Mouse (Mus musculus) heart, embryonic 15.5 days (tissue): ENCODE data around the gene Npas3. TPM values are rescaled to one million over a fixed set of nuclear protein-coding genes. Genes with fewer than 3 reads are reported as not detected.

Experiments used
- ATAC-seq: fragments of 200-750 bp; cut with Nextera tagmentation; replicated peaks from 2 replicates; pipeline ENCODE4 v1.8.0; 2017; ENCODE audit warnings: low read depth, moderate TSS enrichment; ENCODE audit not compliant: insufficient number of reproducible peaks, insufficient read depth, low FRiP score
- H3K27ac ChIP-seq: fragments of 300-500 bp; sonication (generic); 2 replicates; pipeline ENCODE4 v1.5.1; 2015; ENCODE audit warnings: mild to moderate bottlenecking, inconsistent platforms
- H3K27me3 ChIP-seq: fragments of 300-500 bp; sonication (generic); 2 replicates; pipeline ENCODE4 v1.6.1; 2015; ENCODE audit warnings: inconsistent platforms
- H3K36me3 ChIP-seq: fragments of 300-500 bp; sonication (generic); 2 replicates; pipeline ENCODE4 v1.6.1; 2015; ENCODE audit warnings: mild to moderate bottlenecking, inconsistent platforms
- H3K4me1 ChIP-seq: fragments of 300-500 bp; sonication (generic); replicated peaks from 2 replicates; pipeline ENCODE4 v1.6.1; 2015; ENCODE audit warnings: inconsistent platforms
- H3K4me2 ChIP-seq: fragments of 300-500 bp; sonication (generic); 2 replicates; pipeline ENCODE4 v1.6.1; 2015; ENCODE audit warnings: inconsistent platforms, mild to moderate bottlenecking, moderate library complexity
- H3K4me3 ChIP-seq: fragments of 300-500 bp; sonication (generic); 2 replicates; pipeline ENCODE4 v1.5.1; 2015; ENCODE audit warnings: mild to moderate bottlenecking, inconsistent platforms
- H3K9ac ChIP-seq: fragments of 300-500 bp; sonication (generic); 2 replicates; pipeline ENCODE4 v1.6.1; 2015; ENCODE audit warnings: mild to moderate bottlenecking, inconsistent platforms
- H3K9me3 ChIP-seq: fragments of 300-500 bp; sonication (generic); replicated peaks from 2 replicates; pipeline ENCODE4 v1.6.1; 2016; ENCODE audit warnings: inconsistent platforms
- WGBS: fragments of 180-500 bp; shearing (Covaris S2); methylation state at CpG from one replicate; pipeline ENCODE4 v1.1.7; 2015; ENCODE audit warnings: mixed read lengths; 5-methylcytosine and 5-hydroxymethylcytosine counted together
- polyA plus RNA-seq: library from polyadenylated mRNA; unstranded; fragments of >200 nt; fragmentation: Nextera tagmentation; extraction: Ambion mirVana; gene quantifications from 2 replicates; pipeline ENCODE4 v1.2.1, GENCODE M21; 2015

Gene Npas3
- polyA plus RNA-seq, 1 experiment from 2014 or later = 0.82 TPM

DNA sequence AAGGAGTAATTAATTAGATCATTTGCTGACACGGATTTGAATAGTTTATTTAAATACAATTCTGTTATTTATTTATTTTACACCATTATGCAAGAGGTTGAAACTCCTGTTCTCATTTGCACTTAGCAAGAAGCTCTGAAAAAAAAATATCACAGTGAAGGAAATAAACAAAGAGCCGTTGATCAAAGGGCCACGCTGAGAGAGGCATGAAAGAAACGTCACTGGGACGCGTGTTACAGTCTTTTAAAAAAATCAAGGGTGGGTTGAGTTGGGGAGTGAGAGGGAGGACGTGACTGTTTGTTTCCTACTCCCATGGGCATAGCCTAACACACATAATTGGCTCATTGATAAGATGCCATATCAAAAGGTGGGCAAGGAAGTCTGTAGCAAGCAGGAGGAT, 505.8 kb downstream of the Npas3 start:
- Histone ChIP-seq H3K4me1 (peaks cover 15% of the 10 kb centered on the region), H3K27ac (no peak overlapping the region), H3K4me2 (no peak overlapping the region), H3K4me3 (no peak overlapping the region), H3K9me3 (no peaks in the 10 kb centered on the region), H3K9ac (no peak overlapping the region), H3K27me3 (no peaks in the 10 kb centered on the region), H3K36me3 (no peaks in the 10 kb centered on the region)
- no peak for ATAC-seq
- 39% methylated on average over 7 of the region's 7 CpGs for WGBS

DNA sequence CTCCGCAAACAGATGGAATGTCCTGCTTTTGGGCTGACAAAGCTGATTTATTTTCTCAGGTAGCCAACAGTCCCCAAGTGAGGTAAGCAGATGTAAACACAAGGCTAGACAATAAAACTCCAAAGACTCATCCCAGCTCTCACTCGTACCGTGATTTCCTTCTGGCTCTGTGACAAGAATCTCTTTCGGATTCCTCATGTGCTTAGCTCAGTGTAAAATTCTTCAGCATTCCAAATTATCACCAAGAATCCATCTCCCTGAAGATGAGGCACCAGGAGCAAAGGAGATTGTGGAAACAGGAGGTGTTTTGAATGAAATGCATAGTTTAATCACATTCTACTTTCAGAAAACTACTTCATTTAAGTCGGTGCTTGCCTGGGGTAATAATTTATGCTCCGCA, 509.2 kb downstream of the Npas3 start:
- Histone ChIP-seq H3K27me3 (no peaks in the 10 kb centered on the region), H3K27ac (no peak overlapping the region), H3K9ac (no peak overlapping the region), H3K4me3 (no peak overlapping the region), H3K36me3 (no peaks in the 10 kb centered on the region), H3K4me2 (no peak overlapping the region), H3K9me3 (no peaks in the 10 kb centered on the region), H3K4me1 (peaks cover 9% of the 10 kb centered on the region)
- 63% methylated on average over 6 of the region's 6 CpGs for WGBS
- ATAC-seq = no peak

DNA sequence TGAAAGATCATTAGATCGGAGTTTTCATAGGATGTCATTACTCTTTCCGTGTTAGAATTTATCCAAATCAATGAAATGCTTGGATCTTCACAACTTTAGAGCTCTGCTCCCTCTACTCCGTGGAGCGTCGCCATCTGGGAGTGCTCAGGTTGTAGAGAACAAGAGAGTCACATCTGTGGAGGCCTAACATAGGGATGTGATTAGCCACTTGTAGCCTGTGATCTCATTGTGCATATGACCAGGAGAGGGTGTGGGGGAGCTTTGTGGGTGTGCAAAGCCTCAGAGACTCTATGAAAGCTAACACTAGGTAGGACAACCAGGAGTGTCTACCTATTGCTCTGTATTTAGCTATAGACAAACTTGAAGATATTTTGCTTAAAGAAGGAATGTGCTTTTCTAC, 509.9 kb downstream of the Npas3 start:
- no peaks in the 10 kb centered on the region for H3K27me3 ChIP-seq
- WGBS = 77% methylated on average over 5 of the region's 5 CpGs
- ATAC-seq = no peak

DNA sequence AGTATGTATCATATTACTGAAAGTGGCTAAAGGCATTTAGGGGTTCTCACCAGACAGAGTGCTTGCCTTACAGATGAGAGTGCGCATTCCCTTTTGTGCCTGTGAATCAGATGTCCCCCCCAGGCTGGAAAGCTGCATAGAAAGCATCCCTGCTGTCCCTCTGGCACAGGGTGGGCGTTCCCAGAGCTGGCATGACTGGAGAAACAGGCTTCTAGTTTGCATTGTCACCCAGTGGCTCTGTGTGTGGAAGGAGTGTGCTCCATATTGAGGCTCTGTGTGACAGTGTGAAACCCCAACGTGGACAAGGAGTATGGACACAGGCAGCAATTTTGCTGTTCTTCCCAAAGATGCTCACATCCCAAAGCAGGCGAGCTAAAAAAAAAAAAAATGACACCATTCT, 515.7 kb downstream of the Npas3 start:
- no peaks in the 10 kb centered on the region for H3K4me1 ChIP-seq
- no peak overlapping the region for H3K9ac ChIP-seq
- 65% methylated on average over 4 of the region's 4 CpGs for WGBS
- H3K36me3 ChIP-seq = no peaks in the 10 kb centered on the region
- H3K27me3 ChIP-seq = no peaks in the 10 kb centered on the region
- no peak overlapping the region for H3K27ac ChIP-seq
- no peak overlapping the region for H3K4me3 ChIP-seq
- H3K9me3 ChIP-seq = no peaks in the 10 kb centered on the region
- ATAC-seq = no peak
- no peak overlapping the region for H3K4me2 ChIP-seq

More for the DNA sequence above, 509.9 kb downstream of the Npas3 start:
- no peak overlapping the region for H3K4me3 ChIP-seq
- H3K9me3 ChIP-seq = no peaks in the 10 kb centered on the region
- H3K36me3 ChIP-seq = no peaks in the 10 kb centered on the region
- H3K4me2 ChIP-seq = no peak overlapping the region
- peaks cover 3% of the 10 kb centered on the region for H3K4me1 ChIP-seq
- no peak overlapping the region for H3K27ac ChIP-seq
- no peak overlapping the region for H3K9ac ChIP-seq

DNA sequence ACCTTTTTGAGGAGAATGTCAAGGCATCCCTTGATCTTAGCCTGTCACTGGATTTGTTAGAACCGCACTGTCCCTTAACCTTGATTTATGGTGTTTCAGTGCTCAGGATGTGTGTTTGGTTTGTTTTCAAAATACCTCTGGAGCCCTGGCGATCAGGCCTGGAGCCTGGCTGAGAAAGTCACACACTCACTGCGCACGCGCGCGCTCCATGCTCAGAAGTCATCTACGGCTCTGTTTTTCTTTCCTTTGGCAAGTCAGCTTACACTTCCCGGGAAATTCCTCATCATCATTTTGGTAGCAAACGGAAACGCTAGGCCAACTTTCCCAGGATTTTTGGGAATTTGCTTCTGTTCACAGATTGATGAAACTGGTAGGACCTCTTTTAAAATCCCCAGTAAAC, 519.9 kb downstream of the Npas3 start:
- ATAC-seq = no peak
- no peaks in the 10 kb centered on the region for H3K36me3 ChIP-seq
- H3K27ac ChIP-seq = no peak overlapping the region
- no peak overlapping the region for H3K4me2 ChIP-seq
- no peak overlapping the region for H3K9ac ChIP-seq
- 69% methylated on average over 11 of the region's 11 CpGs for WGBS
- H3K27me3 ChIP-seq = no peaks in the 10 kb centered on the region
- no peaks in the 10 kb centered on the region for H3K9me3 ChIP-seq
- no peaks in the 10 kb centered on the region for H3K4me1 ChIP-seq
- H3K4me3 ChIP-seq = no peak overlapping the region

DNA sequence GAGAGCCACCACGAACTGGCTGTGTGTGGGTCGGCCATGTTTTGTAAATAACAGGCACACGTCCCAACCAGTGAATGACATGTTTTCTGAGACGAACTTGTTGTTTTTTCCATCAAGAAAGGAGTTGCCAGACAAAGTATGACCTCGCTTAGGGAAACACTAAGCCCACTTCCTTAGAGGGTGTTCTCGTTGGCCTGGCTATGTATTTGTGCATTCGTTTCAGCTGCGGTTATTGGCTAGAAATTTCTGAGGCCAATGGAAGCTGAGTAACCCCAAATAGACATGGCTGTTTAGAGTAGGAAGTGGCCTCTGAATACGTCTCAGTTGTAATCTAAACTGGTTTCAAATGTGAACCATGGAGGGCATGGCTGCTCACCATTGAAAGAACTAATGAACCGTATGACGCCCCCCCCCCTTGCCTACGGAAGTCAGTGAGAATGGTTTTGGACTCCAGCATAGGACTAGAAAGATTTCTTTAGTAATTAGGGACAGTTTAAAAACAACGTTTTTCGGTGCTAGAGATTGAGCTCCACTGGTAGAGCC, 523.0 kb downstream of the Npas3 start:
- ATAC-seq = no peak
- no peak overlapping the region for H3K4me3 ChIP-seq
- no peak overlapping the region for H3K27ac ChIP-seq
- no peak overlapping the region for H3K9ac ChIP-seq
- H3K36me3 ChIP-seq = no peaks in the 10 kb centered on the region
- H3K4me1 ChIP-seq = no peaks in the 10 kb centered on the region
- H3K27me3 ChIP-seq = no peaks in the 10 kb centered on the region
- WGBS = 76% methylated on average over 14 of the region's 14 CpGs
- H3K9me3 ChIP-seq = no peaks in the 10 kb centered on the region
- no peak overlapping the region for H3K4me2 ChIP-seq

DNA sequence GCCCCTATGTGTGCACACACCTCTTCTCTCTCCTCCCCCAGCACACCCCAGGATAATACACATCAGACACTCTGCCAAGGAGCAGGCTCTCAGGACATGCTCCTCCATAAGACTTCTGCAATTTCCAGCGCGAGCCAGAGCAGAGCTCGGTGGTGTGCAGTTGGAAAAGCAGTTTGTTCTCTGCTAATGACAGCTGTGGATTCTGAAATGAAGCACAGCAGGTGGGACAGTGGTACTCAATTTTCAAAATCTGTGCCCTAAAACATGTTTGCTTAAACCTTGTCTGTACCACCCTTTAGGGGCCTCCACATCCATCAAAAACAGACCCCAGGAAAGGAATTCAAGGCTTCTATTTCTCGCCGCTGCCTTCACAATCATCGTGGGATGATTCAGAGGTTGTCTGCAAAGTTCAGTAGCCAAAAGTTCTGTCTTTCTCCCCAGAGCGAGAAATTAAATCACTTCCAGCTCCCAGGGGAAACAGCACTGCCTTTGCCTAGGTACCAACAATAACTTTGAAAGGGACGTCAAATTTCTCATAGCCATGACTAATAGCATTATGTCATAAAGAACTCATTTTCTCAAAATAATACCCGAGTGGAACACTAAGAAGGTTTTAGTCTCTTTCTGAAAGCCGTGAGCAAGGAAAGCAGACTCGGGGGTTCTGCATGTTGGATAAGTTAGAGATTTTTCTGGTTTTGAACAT, 533.5 kb downstream of the Npas3 start:
- no peak for ATAC-seq
- no peaks in the 10 kb centered on the region for H3K27me3 ChIP-seq
- no peak overlapping the region for H3K9ac ChIP-seq
- H3K4me3 ChIP-seq = no peak overlapping the region
- H3K4me1 ChIP-seq = no peaks in the 10 kb centered on the region
- no peaks in the 10 kb centered on the region for H3K9me3 ChIP-seq
- H3K27ac ChIP-seq = no peak overlapping the region
- 65% methylated on average over 11 of the region's 11 CpGs for WGBS
- H3K4me2 ChIP-seq = no peak overlapping the region
- H3K36me3 ChIP-seq = no peaks in the 10 kb centered on the region

DNA sequence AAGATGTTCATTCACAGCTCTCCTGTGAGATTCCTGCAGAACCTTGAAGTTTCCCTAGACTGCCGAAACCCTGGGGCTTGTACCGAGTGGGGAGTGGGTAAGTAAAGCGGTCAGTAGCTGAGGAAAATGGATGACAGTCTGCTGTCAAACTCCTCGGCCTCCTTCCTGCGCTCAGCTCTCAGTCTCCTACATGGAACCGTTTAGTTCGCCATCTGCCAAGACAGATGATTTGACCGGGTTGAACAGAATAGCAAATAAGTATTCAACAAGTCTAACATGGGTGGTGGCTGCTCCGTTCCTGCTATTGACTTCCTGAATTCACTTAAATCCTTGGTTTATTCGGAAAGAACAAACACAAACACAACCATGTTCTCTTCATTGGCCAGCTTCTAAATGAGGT, 541.0 kb downstream of the Npas3 start:
- Histone ChIP-seq H3K9me3 (no peaks in the 10 kb centered on the region), H3K4me1 (no peaks in the 10 kb centered on the region), H3K27me3 (no peaks in the 10 kb centered on the region), H3K9ac (no peak overlapping the region), H3K4me3 (no peak overlapping the region), H3K4me2 (no peak overlapping the region), H3K27ac (no peak overlapping the region), H3K36me3 (no peaks in the 10 kb centered on the region)
- 84% methylated on average over 10 of the region's 10 CpGs for WGBS
- ATAC-seq = no peak

DNA sequence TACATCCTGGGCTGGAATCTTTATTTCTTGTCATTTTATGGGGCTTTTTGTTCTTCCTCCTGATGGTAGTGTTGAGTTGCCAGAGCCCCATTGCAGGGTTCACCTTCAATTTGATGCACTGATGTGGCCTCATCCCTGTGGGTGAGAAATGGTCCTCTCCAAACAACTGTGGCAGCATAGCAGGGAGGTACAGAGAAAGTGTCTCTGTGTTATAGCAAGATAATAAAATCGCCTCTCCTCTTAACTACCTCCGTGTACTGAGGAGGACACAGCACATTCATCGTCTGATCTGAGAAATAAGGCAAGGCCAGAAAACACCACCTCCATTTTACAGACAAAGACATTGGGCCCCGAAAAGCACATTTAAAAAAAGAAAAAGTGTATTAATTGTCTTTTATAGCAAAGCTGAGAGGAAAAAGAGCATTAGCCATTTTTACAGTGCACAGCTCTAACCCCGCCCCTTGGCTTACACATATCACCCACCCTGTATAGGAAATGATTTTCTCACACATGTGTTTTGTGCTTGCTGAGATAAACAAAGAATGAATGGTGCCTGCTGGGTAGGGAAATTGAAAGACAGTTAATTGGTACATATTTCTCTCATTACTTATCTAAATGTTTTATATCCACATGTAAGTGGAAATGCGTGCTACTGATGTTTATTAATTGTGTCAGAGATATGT, 546.4 kb downstream of the Npas3 start:
- Histone ChIP-seq H3K27me3 (no peaks in the 10 kb centered on the region), H3K27ac (no peak overlapping the region), H3K36me3 (no peaks in the 10 kb centered on the region), H3K9ac (no peak overlapping the region), H3K4me1 (no peaks in the 10 kb centered on the region), H3K9me3 (no peaks in the 10 kb centered on the region), H3K4me3 (no peak overlapping the region), H3K4me2 (no peak overlapping the region)
- WGBS = 77% methylated on average over 6 of the region's 6 CpGs
- ATAC-seq = no peak

DNA sequence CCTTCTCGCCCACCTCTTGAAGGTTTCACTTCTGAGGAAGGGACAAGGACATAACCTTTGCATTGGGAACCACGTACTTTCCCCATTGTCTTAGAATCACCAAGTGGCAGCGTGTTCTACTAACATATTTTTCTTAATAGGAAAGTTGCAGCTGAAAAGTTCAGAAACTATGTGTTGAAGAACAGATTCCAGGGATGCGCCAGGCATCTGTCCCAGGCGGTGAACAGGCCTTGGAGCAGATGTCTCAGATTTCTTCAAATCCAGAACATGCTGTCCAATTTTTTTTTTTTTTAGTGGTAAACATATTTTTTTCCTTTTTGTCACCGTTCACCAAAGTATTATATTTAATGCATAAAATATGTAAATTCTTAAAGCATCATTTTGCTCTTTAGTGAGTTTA, 553.4 kb downstream of the Npas3 start:
- no peaks in the 10 kb centered on the region for H3K9me3 ChIP-seq
- no peak overlapping the region for H3K27ac ChIP-seq
- 63% methylated on average over 6 of the region's 6 CpGs for WGBS
- no peak for ATAC-seq
- H3K4me3 ChIP-seq = no peak overlapping the region
- no peaks in the 10 kb centered on the region for H3K36me3 ChIP-seq
- H3K9ac ChIP-seq = no peak overlapping the region
- no peak overlapping the region for H3K4me2 ChIP-seq
- H3K27me3 ChIP-seq = no peaks in the 10 kb centered on the region
- no peaks in the 10 kb centered on the region for H3K4me1 ChIP-seq

DNA sequence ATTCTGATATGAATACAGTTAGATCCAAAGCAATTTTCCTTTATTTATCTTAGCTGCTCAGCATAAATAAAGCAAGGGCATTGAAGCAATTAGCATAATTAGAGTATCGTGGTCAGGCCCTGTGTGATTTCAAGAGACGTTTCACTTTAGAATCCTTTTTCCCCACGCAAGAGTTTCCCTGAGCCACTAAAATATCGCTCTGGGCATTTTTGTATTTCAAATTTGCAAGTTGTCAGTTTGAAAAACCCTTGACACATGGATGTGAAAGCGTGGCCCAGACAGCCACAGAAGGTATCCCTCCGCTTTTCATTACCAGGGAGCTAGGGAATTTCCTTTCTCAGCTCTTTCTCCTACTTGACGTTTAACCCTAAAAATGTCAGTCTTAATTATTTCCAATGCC, 553.9 kb downstream of the Npas3 start:
- Histone ChIP-seq H3K27me3 (no peaks in the 10 kb centered on the region), H3K9me3 (no peaks in the 10 kb centered on the region), H3K36me3 (no peaks in the 10 kb centered on the region), H3K9ac (no peak overlapping the region), H3K27ac (no peak overlapping the region), H3K4me3 (no peak overlapping the region), H3K4me1 (no peaks in the 10 kb centered on the region), H3K4me2 (no peak overlapping the region)
- WGBS = 72% methylated on average over 7 of the region's 7 CpGs
- no peak for ATAC-seq

DNA sequence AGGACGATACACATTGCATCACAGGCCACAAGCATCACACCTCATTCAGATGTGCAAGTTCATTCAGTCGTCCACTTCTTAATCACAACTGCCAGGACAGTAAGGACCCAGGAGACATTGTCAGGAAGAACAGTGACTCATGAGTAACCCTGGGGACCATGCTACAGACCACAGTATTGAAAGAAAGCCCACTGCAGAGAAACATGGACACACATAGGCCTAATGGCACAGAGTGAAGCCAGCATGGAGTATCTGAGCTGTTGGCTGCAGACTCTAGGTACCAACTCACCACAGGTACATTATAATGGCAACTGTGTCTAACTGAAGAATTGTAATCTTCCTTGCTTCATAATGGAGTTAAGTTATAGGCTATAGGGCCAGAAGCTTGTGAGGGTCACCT, 561.6 kb downstream of the Npas3 start:
- no peak overlapping the region for H3K4me3 ChIP-seq
- H3K9me3 ChIP-seq = no peaks in the 10 kb centered on the region
- H3K9ac ChIP-seq = no peak overlapping the region
- no peaks in the 10 kb centered on the region for H3K27me3 ChIP-seq
- H3K4me1 ChIP-seq = 0 out of 2 replicates have a peak, but pooled peaks cover 2% of the 10 kb centered on the region
- no peak for ATAC-seq
- no peaks in the 10 kb centered on the region for H3K36me3 ChIP-seq
- H3K27ac ChIP-seq = no peak overlapping the region
- WGBS = 89% methylated on average over 2 of the region's 2 CpGs
- no peak overlapping the region for H3K4me2 ChIP-seq
